Mouse (Mus musculus): ENCODE results near the gene Cyct. TPM values are rescaled to one million over a fixed set of nuclear protein-coding genes. Genes with fewer than 3 reads are reported as not detected.

Cyct gene
- not detected in 2 replicates for total RNA-seq (2014; fragmentation: Nextera tagmentation)
- not detected in 2 replicates for total RNA-seq (2017)

GRCm38 (mm10) chr2:76360226-76360625 is at the start of gene Cyct:
Gene Cyct (minus strand): TSS chr2:76360450.
- ATAC-seq (replicated peaks; ENCODE audit: poor library complexity, severe bottlenecking) = no peak

GRCm38 (mm10) chr2:76409986-76410385 is 49.7 kb upstream of the Cyct start:
- no peak for ATAC-seq (replicated peaks; ENCODE audit: poor library complexity, severe bottlenecking)

GRCm38 (mm10) chr2:76409526-76409925 is 49.3 kb upstream of the Cyct start:
- ATAC-seq (replicated peaks; ENCODE audit: poor library complexity, severe bottlenecking) = no peak

- peak; percentile 45 for ATAC-seq (replicated peaks; ENCODE audit: poor library complexity, severe bottlenecking)
Observed at GRCm38 (mm10) chr2:76406937-76407441, 46.7 kb upstream of the Cyct start.

GRCm38 (mm10) chr2:76406151-76406936 is 46.1 kb upstream of the Cyct start, which contains the start of gene Osbpl6:
Gene Osbpl6 (plus strand): TSS chr2:76406508.
- peak; percentile 65 for ATAC-seq (replicated peaks; ENCODE audit: poor library complexity, severe bottlenecking)

- no peak for ATAC-seq (replicated peaks; ENCODE audit: poor library complexity, severe bottlenecking)
Observed at GRCm38 (mm10) chr2:76405596-76406150, 45.4 kb upstream of the Cyct start.

GRCm38 (mm10) chr2:76400178-76400577 is 39.9 kb upstream of the Cyct start:
- no peak for ATAC-seq (replicated peaks; ENCODE audit: poor library complexity, severe bottlenecking)

- ATAC-seq (replicated peaks; ENCODE audit: poor library complexity, severe bottlenecking) = no peak
Observed at GRCm38 (mm10) chr2:76386531-76386930, 26.3 kb upstream of the Cyct start.

GRCm38 (mm10) chr2:76378646-76379045 is 18.4 kb upstream of the Cyct start:
- ATAC-seq (replicated peaks; ENCODE audit: poor library complexity, severe bottlenecking) = no peak

GRCm38 (mm10) chr2:76374544-76375206 is 14.4 kb upstream of the Cyct start:
- ATAC-seq (replicated peaks; ENCODE audit: poor library complexity, severe bottlenecking) = no peak

- ATAC-seq (replicated peaks; ENCODE audit: poor library complexity, severe bottlenecking) = no peak
Observed at GRCm38 (mm10) chr2:76372244-76372643, 12.0 kb upstream of the Cyct start.

- peak; percentile 50 for ATAC-seq (replicated peaks; ENCODE audit: poor library complexity, severe bottlenecking)
Observed at GRCm38 (mm10) chr2:76370656-76370922, 10.3 kb upstream of the Cyct start.

GRCm38 (mm10) chr2:76369821-76370655 is 9.8 kb upstream of the Cyct start, which contains the start of gene Rbm45:
Gene Rbm45 (plus strand): TSS chr2:76369984.
- ATAC-seq (replicated peaks; ENCODE audit: poor library complexity, severe bottlenecking) = peak; percentile 84

- ATAC-seq (replicated peaks; ENCODE audit: poor library complexity, severe bottlenecking) = 0 out of 2 replicates have a peak, but pooled peaks have one; percentile 13
Observed at GRCm38 (mm10) chr2:76368861-76369660, 8.8 kb upstream of the Cyct start.

- ATAC-seq (replicated peaks; ENCODE audit: poor library complexity, severe bottlenecking) = peak; percentile 54
Observed at GRCm38 (mm10) chr2:76367188-76367922, 7.1 kb upstream of the Cyct start.

GRCm38 (mm10) chr2:76365811-76366210 is 5.6 kb upstream of the Cyct start:
- ATAC-seq (replicated peaks; ENCODE audit: poor library complexity, severe bottlenecking) = no peak

GRCm38 (mm10) chr2:76362111-76362510 is 1.9 kb upstream of the Cyct start:
- 0 out of 2 replicates have a peak, but pooled peaks have one; percentile 40 for ATAC-seq (replicated peaks; ENCODE audit: poor library complexity, severe bottlenecking)

GRCm38 (mm10) chr2:76347839-76348238 is 12.4 kb downstream of the Cyct start:
- ATAC-seq (replicated peaks; ENCODE audit: poor library complexity, severe bottlenecking) = no peak; the same call in 1 of the 2 replicates

GRCm38 (mm10) chr2:76342146-76342545 is 18.1 kb downstream of the Cyct start:
- ATAC-seq (replicated peaks; ENCODE audit: poor library complexity, severe bottlenecking) = no peak

Measured in granulocyte monocyte progenitor cell, adult 5-6 weeks (primary cell).